Mouse (Mus musculus) liver (tissue): ENCODE measurements around the gene Mrpl11.
"Not testable (repeated sequence)": the region's sequence is repeated elsewhere in the genome, so short reads cannot be mapped to it uniquely, and the experiment has no call there.

ENCODE experiments used
- DNase-seq: peaks from one replicate; pipeline ENCODE4 v3.0.0-alpha.2; 2020; ENCODE audit warnings: mixed read lengths

Mrpl11 gene

DNA sequence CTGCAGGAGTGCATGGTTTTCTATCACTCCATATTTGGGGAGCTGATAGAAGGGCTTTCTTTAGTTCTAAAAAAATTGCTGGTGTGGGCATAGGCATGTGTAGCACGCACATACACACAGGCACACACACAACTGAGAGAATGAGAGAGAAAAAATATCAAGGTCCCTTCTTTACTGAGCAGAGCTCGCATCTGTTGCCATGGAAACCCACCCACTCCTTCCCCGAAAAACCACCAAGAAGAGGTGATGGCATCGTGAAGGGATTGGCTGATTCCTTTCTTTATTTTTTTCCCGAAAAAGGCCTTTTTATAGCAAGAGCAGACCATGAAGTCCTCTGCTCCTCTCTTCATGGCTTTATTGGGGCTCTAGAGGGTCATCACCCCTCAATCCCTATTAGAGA is 32.1 kb downstream of the Mrpl11 start:
- no peak for DNase-seq

DNA sequence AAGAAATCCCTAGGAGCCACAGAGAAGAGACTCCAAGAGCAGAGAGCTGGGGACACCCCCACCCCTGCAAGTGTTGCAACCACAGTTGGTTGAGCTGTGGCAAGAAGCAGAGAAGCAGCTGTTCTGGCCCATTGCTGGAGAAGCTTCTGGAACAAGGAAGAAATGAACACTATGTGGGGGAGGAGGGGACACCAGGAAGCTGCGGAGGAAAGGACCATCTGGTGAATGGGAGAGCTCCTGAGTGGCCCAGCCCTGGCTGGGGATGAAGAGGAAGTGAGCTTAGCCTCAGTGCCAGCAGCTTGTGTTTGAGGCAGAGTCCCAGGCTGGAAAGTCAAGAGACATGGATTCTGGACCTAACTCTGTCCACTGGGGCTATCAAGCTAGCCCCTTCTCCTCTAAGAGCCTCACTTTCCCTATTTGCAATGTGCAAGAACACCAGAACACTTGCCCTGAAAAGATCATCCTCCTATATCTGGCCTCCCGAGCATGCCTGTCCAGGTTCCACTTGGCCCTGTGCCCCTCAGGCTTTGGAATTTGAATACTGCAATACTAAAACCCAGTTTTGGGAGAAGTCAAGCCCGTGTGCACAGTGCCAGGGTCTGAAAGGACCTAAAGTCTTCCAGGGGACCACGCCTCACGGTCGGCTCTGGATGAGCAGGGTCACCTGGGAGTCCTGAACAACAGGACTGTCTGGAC is 37.6 kb downstream of the Mrpl11 start:
- DNase-seq = no peak

DNA sequence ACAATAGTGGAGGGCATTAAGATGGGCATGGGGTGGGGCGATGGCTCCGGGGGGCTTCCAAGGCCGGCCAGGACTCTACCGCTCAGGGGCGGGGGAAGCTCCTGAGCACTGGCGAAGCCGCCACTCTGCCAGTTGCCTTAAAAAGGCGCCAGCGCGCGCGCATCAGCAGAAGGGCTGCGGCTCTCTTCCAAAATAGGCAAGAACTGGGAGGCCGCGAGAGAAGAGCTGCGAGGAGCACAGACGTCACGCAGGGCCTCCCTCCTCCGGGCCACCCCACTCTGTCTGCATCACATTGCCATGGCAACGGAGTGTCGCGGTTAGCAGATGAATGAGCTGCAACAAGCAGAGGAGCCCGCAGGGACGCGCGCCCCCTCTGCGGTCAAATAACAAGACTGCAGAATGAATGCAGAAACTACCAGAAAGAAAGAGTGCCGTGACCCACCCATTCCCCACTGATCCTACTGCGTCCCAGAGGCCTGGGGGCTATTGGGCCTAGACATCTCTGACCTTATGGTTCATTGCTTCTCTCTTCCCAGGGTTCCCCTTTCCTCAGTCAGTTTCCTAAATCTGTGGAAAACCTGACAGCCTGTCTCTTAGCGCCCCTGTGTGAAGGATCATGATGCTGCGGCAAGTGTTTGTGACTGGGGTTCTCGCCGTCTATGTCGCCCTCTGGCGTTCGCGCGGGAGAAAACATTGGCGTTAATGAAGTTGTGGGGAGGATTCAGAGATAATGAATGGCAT is 39.9 kb downstream of the Mrpl11 start:
- peak; percentile 65 for DNase-seq

DNA sequence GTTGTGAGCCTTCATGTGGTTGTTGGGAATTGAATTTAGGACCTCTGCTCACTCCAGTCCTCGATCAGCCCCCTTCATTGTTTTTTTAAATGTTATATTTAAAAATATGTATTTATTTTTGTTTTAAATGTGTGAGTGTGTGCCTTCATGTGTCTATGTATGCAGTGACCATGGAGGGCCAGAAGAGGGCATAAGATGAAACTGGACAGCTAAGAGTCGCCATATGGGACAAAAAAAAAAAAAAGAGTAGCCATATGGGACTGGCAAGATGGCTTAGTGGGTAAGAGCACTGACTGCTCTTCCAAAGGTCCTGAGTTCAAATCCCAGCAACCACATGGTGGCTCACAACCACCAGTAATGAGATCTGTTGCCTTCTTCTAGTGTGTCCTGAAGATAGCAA is 41.7 kb downstream of the Mrpl11 start:
- DNase-seq = not testable (repeated sequence)

DNA sequence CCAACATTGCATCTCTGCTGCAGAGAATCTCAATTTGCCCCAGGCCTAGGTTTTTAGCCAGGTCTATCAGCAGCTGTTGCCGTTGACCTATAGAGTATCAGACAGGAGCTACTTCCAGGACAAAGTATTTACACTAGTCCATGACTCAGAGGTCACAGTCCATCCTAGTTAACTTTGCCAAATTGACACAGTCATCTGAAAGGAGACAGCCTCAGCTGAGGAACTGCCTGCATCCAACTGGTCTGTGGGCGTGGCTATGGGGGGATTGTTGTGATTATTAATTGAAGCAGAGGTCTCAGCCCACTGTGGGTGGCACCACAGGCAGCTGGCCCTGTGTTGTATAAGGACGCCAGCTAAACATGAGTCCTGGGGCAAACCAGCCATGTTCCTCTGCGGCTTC is 43.0 kb downstream of the Mrpl11 start:
- DNase-seq = no peak

DNA sequence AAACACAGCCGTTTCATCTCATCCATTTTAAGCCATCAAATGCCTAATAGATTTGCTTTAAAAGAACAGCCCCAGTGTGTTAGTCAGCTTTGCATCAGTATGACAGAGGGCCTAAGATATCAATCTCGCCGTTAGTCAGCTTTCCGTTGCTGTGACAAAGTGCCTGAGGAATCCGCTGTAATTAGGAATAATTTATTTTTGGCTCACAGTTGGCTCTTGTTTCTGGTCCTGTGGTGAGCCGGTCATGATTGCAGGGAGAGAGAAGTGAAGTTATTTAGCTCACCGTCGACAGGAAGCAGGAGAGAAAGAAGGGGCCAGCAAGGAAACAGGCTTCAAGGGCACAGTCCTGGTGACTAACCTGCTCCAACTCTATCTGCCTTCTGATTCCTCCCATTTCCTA is 51.2 kb downstream of the Mrpl11 start:
- no peak for DNase-seq

DNA sequence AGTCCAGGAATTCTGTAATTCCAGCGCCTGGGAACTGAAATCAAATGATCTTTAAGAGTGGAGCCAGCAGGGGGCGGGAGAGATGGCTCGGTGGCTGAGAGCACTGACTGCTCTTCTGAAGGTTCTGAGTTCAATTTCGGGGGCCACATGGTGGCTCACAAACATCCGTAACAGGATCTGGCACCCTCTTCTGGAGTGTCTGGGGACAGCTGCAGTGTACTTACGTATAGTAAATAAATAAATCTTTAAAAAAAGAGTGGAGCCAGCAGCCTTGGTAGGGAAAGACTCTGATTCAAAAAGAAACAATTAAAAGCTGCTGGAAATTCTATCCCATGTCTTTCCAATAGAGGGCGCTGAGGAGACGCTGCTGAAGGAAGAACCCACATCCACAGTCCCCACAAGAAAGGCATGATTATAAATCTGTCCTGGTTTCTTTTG is 53.0 kb downstream of the Mrpl11 start:
- no peak for DNase-seq

DNA sequence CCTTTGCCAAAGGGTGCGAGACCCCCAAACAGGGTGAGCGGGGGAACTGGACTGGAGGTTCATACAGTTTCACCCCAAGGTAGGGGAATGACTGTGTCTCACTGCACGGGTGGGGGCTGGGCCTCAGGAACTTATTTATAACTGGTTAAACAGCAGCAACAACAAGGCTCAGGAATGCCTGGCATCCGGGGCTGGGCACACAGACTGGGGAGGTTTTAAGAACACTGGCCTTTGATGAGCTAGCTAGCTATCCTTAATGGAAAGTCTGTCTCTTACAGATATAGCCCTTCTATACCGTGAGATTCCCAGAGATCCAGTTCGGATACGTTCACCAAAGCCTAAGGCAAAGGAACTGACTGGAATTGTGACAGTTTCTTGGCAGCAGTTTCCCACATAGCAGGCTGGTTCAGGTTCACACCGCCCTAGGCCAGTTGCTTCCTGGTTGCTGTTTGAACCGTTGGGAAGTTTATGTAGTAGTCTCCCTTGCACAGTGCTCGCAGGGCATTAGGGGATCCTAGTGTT is 54.3 kb downstream of the Mrpl11 start:
- DNase-seq = no peak
